Mouse (Mus musculus) myocyte (in vitro differentiated cells): ENCODE measurements around the gene Iqcf6.

Experiments
- E2F4 ChIP-seq: IDR thresholded peaks from one replicate; pipeline ENCODE4 v1.6.1; 2011; ENCODE audit warnings: mild to moderate bottlenecking, control low read depth, moderate library complexity; ENCODE audit not compliant: insufficient read depth
- MYOG ChIP-seq, 3 experiments: IDR thresholded peaks; one replicate each; pipeline ENCODE4 v1.6.1; 2011; ENCODE audit warnings: control low read depth in 2 of 3, low read depth in 2 of 3, mild to moderate bottlenecking in 2 of 3; ENCODE audit not compliant: insufficient read length in 2 of 3, control insufficient read depth in 1 of 3, insufficient read depth in 1 of 3
- POLR2A ChIP-seq: IDR thresholded peaks from one replicate; pipeline ENCODE4 v1.6.1; 2011; ENCODE audit warnings: low read depth, mild to moderate bottlenecking, control low read depth, moderate library complexity; ENCODE audit not compliant: insufficient read length
- POLR2AphosphoS2 ChIP-seq: IDR thresholded peaks from one replicate; pipeline ENCODE4 v1.6.1; 2011; ENCODE audit warnings: low read depth, control low read depth; ENCODE audit not compliant: insufficient read length
- USF1 ChIP-seq: IDR thresholded peaks from one replicate; pipeline ENCODE4 v1.6.1; 2011; ENCODE audit warnings: low read depth, mild to moderate bottlenecking, control low read depth, moderate library complexity

- TF ChIP-seq POLR2A = no peak
- TF ChIP-seq E2F4 = no peak
- TF ChIP-seq USF1 = no peak
- TF ChIP-seq MYOG (IDR thresholded peaks at IDR 0.05; ENCODE audit: control insufficient read depth in 1 of 3, insufficient read depth in 1 of 3, insufficient read length in 2 of 3, low read depth in 2 of 3) = no peak
- no peak for TF ChIP-seq POLR2AphosphoS2
Observed at GRCm38 (mm10) chr9:106664856-106665255, 38.5 kb downstream of the Iqcf6 start.
